Comparison of ENCODE assay signal across 10 mouse cellular contexts in genomic region chr16:57251589-57252421, GRCm38 (mm10). TPM values are rescaled to one million over a fixed set of nuclear protein-coding genes. Genes with fewer than 3 reads are reported as not detected.
DNase-seq lines count a peak whose midpoint lies in the region; ATAC-seq and TF ChIP-seq lines count a peak whose summit lies in the region.
"Had no signal": no experiment of that assay in that cellular context is flagged by ENCODE, and none has a peak within 500 bp of the region (broad histone marks: within the 10 kb centered on the region; RNA-seq: fewer than 3 reads in every experiment).

No protein-coding gene starts in this region.

- no peaks in the 10 kb centered on the region for H3K9me3 ChIP-seq in ES-E14 (ENCODE audit: control insufficient read depth, insufficient read depth, low read depth, low read length)
- 0 out of 2 replicates have a peak, but pooled peaks cover 3% of the 10 kb centered on the region for H3K9me3 ChIP-seq in heart, embryonic 14.5 days (ENCODE audit: control insufficient read depth, low read length)

- H3K27me3 ChIP-seq in heart, embryonic 14.5 days (ENCODE audit: control insufficient read depth, insufficient read depth, low read length) = no peaks in the 10 kb centered on the region
- H3K27me3 ChIP-seq: limb, embryonic 13.5 days had no signal

- H3K9ac ChIP-seq in ES-E14 (ENCODE audit: insufficient read depth, low read depth, low read length, poor library complexity, severe bottlenecking) = no peak overlapping the region
- H3K9ac ChIP-seq in heart, embryonic 14.5 days (ENCODE audit: low read length) = no peak overlapping the region
- H3K9ac ChIP-seq: limb, embryonic 13.5 days had no signal

- intact Hi-C loops in heart, postnatal 14 days (cut with DNase I) = no loop called here

- peak; percentile 30 to 35 for DNase-seq in heart, adult 18-20 months
- no peak for DNase-seq in heart, postnatal 14 days
- DNase-seq in ES-E14 (ENCODE audit: low read depth, low spot score) = peak; percentile 28
- peak; percentile 58 to 67 for DNase-seq in kidney, postnatal 4 days
- no peak for DNase-seq in T-cell, adult 2 months (ENCODE audit: low spot score)
- no peak for DNase-seq in spleen, postnatal 36 days (ENCODE audit: low spot score in 2 of 2)
- no peak for DNase-seq in urinary bladder, postnatal 36 days (ENCODE audit: low spot score in 2 of 2)

- WGBS in heart, embryonic 14.5 days = 41% methylated on average over 7 of the region's 7 CpGs

- no peaks in the 10 kb centered on the region for H3K36me3 ChIP-seq in ES-E14 (ENCODE audit: control insufficient read depth, insufficient read depth, low read length, poor library complexity, severe bottlenecking)
- H3K36me3 ChIP-seq in heart, embryonic 14.5 days (ENCODE audit: control insufficient read depth, insufficient read depth, low read length) = no peaks in the 10 kb centered on the region
- H3K36me3 ChIP-seq: limb, embryonic 13.5 days had no signal

- no peak overlapping the region for H3K4me3 ChIP-seq in ES-E14 (ENCODE audit: insufficient read depth in 1 of 2, low read depth in 1 of 2, low read length in 2 of 2, poor library complexity in 1 of 2, severe bottlenecking in 1 of 2)
- H3K4me3 ChIP-seq in heart, embryonic 14.5 days (ENCODE audit: control insufficient read depth in 1 of 2, insufficient read depth in 1 of 2, low read depth in 1 of 2, low read length in 2 of 2) = no peak overlapping the region
- H3K4me3 ChIP-seq: limb, embryonic 13.5 days had no signal

- peaks cover 0 to 7% of the 10 kb centered on the region in 2 experiments; a peak in 2 of 4 replicates for H3K4me1 ChIP-seq in ES-E14 (ENCODE audit: control insufficient read depth in 2 of 2, insufficient read depth in 2 of 2, low read length in 2 of 2, poor library complexity in 1 of 2)
- H3K4me1 ChIP-seq in heart, embryonic 14.5 days (ENCODE audit: control insufficient read depth in 2 of 2, insufficient read depth in 2 of 2, low read length in 2 of 2) = peaks cover 2 to 12% of the 10 kb centered on the region in 2 experiments; a peak in 3 of 4 replicates
- H3K4me1 ChIP-seq: limb, embryonic 13.5 days had no signal

- H3K27ac ChIP-seq in ES-E14 (ENCODE audit: insufficient read depth, low read depth, low read length, poor library complexity, severe bottlenecking) = no peak overlapping the region
- H3K27ac ChIP-seq in heart, embryonic 14.5 days (replicated peaks in 1 of 2; ENCODE audit: control insufficient read depth in 1 of 2, insufficient read depth in 1 of 2, low read depth in 2 of 2, low read length in 2 of 2) = peak overlapping the region; percentile 32 to 68; a peak in 3 of 4 replicates
- H3K27ac ChIP-seq: limb, embryonic 13.5 days had no signal

- no peak overlapping the region for H3K4me2 ChIP-seq in heart, embryonic 14.5 days (ENCODE audit: low read length)
- H3K4me2 ChIP-seq: limb, embryonic 13.5 days had no signal

- ATAC-seq in heart, embryonic 14.5 days (ENCODE audit: insufficient number of reproducible peaks, insufficient read depth, low FRiP score, low read depth) = no peak

- in situ Hi-C loops in ES-E14 (cut with MboI; ENCODE audit: low sequenced_read_pairs in 2 of 2, unreplicated experiment in 2 of 2) = no loop called here

TF ChIP-seq in ES-E14, 5 proteins besides CTCF, POLR2A, EP300 and RAD21:
- TF ChIP-seq CHD2 (IDR thresholded peaks at IDR 0.05; ENCODE audit: low read depth, low read length) (no peak), ZC3H11A (IDR thresholded peaks at IDR 0.05; ENCODE audit: borderline replicate concordance, low read depth, low read length) (no peak), ZNF384 (IDR thresholded peaks at IDR 0.05; ENCODE audit: low read depth, low read length) (no peak), MAFK (IDR thresholded peaks at IDR 0.05; ENCODE audit: insufficient read depth, low read depth, low read length) (no peak), HCFC1 (IDR thresholded peaks at IDR 0.05; ENCODE audit: borderline replicate concordance, insufficient read depth, low read length) (no peak)

RNA-seq across cellular contexts. Expression of gene Tbc1d23, which starts 20.5 kb away (rescaled TPM):
- total RNA-seq in heart, adult 18-20 months (2021) = 10 to 100 TPM; 23.7 to 26.7 TPM
- 10 to 100 TPM; 27.8 to 28.6 TPM for total RNA-seq in heart, postnatal 14 days (2021)
- 31.1 and 38.4 TPM in 2 replicates for total RNA-seq in ES-E14 (2012; rRNA removed)
- polyA plus RNA-seq in heart, embryonic 14.5 days (2014; fragmentation: Nextera tagmentation; extraction: Ambion mirVana) = 24.4 and 31.6 TPM in 2 replicates

RNA-seq across cellular contexts. Expression of gene Tmem30c, which starts 40.9 kb away (rescaled TPM):
- total RNA-seq in heart, adult 18-20 months (2021) = not detected
- not detected for total RNA-seq in heart, postnatal 14 days (2021)
- total RNA-seq in ES-E14 (2012; rRNA removed) = 0.04 and 0.11 TPM in 2 replicates
- polyA plus RNA-seq in heart, embryonic 14.5 days (2014; fragmentation: Nextera tagmentation; extraction: Ambion mirVana) = 0.08 TPM in 1 of 2 replicates, not detected in the other
- polyA plus RNA-seq: small intestine, adult 2 months had no signal

Comparison
In these comparisons a context has a peak if more than half of its experiments do, and no peak if none do; other contexts are left out.
1. DNase-seq: peak in heart, adult 18-20 months (2 of 2), ES-E14 (single experiment) and kidney, postnatal 4 days (2 of 2); none in heart, postnatal 14 days (0 of 2), T-cell, adult 2 months (single experiment), spleen, postnatal 36 days (0 of 2) and urinary bladder, postnatal 36 days (0 of 2).